Mouse (Mus musculus): ENCODE measurements around the gene Clip4. TPM values are rescaled to one million over a fixed set of nuclear protein-coding genes. Genes with fewer than 3 reads are reported as not detected.

Clip4 gene
- polyA plus RNA-seq, 1 experiment = 25.9 TPM

GRCm38 (mm10) chr17:71783366-71783735 is 15.1 kb downstream of the Clip4 start:
- no peak for TF ChIP-seq POLR2A (IDR thresholded peaks at IDR 0.05; ENCODE audit: borderline replicate concordance, extremely low read depth, low read depth, low read length)
- no peak for TF ChIP-seq CTCF (IDR thresholded peaks at IDR 0.05; ENCODE audit: insufficient read depth, low read length)
- Histone ChIP-seq H3K4me3 (replicated peaks; ENCODE audit: extremely low read depth, low read depth, low read length) (peak overlapping the region; percentile 69), H3K4me1 (ENCODE audit: control insufficient read depth, insufficient read depth, low read length) (no peaks in the 10 kb centered on the region)
- no peak for DNase-seq
- WGBS = 16% methylated on average over 10 of the region's 10 CpGs

GRCm38 (mm10) chr17:71786456-71786855 is 18.2 kb downstream of the Clip4 start:
- DNase-seq = no peak
- TF ChIP-seq CTCF (IDR thresholded peaks at IDR 0.05; ENCODE audit: insufficient read depth, low read length) = no peak
- TF ChIP-seq POLR2A (IDR thresholded peaks at IDR 0.05; ENCODE audit: borderline replicate concordance, extremely low read depth, low read depth, low read length) = no peak

DNA sequence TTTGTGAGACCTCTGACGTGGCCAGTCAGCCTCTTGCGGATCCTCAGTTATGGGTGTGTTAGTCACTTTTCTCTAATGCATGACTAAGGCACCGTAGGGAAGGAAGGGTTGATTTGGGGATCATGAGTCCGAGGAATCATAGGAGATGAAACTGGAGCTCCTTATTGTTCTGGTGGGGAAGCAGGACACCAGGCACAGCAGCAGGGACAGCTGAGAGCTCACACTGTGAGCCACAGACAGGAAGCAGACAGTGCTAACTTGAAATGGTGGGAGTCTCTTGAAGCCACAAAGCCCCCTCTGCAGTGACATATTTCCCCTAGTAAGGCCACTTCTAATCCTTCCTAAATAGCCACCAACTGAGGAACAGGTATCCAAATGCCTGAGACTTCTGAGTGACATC is 22.8 kb downstream of the Clip4 start:
- TF ChIP-seq CTCF (IDR thresholded peaks at IDR 0.05; ENCODE audit: insufficient read depth, low read length) (no peak), POLR2A (IDR thresholded peaks at IDR 0.05; ENCODE audit: borderline replicate concordance, extremely low read depth, low read depth, low read length) (no peak)
- WGBS = 86% methylated on average over 4 of the region's 4 CpGs
- H3K4me3 ChIP-seq (replicated peaks; ENCODE audit: extremely low read depth, low read depth, low read length) = no peak overlapping the region
- DNase-seq = no peak
- H3K4me1 ChIP-seq (ENCODE audit: control insufficient read depth, insufficient read depth, low read length) = no peaks in the 10 kb centered on the region

More at GRCm38 (mm10) chr17:71786456-71786855, 18.2 kb downstream of the Clip4 start:
- H3K4me3 ChIP-seq (replicated peaks; ENCODE audit: extremely low read depth, low read depth, low read length) = no peak overlapping the region
- H3K4me1 ChIP-seq (ENCODE audit: control insufficient read depth, insufficient read depth, low read length) = no peaks in the 10 kb centered on the region

DNA sequence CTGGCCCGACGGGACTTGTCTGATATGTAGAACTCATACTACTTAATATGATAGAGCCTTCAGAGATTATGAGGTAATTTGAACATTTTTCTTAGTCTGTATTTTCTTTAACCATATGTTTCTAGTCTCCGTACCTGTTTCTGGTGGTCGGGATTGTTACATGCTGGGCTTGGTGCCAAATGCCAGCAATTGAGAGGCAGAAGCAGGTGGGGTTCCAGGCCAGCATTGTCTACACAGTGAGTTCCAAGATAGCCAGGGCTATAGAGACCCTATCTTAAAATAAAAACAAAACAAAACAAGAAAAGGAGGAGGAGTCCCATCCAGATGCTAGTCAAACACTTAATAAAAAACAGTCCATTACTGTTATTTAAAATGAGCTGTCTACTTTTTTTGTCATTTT is 23.3 kb downstream of the Clip4 start:
- TF ChIP-seq CTCF (IDR thresholded peaks at IDR 0.05; ENCODE audit: insufficient read depth, low read length) = no peak
- no peak for TF ChIP-seq POLR2A (IDR thresholded peaks at IDR 0.05; ENCODE audit: borderline replicate concordance, extremely low read depth, low read depth, low read length)
- no peak overlapping the region for H3K4me3 ChIP-seq (replicated peaks; ENCODE audit: extremely low read depth, low read depth, low read length)
- 70% methylated on average over 4 of the region's 4 CpGs for WGBS
- H3K4me1 ChIP-seq (ENCODE audit: control insufficient read depth, insufficient read depth, low read length) = no peaks in the 10 kb centered on the region
- no peak for DNase-seq

- no peak for DNase-seq
- H3K4me3 ChIP-seq (replicated peaks; ENCODE audit: extremely low read depth, low read depth, low read length) = no peak overlapping the region
- H3K4me1 ChIP-seq (ENCODE audit: control insufficient read depth, insufficient read depth, low read length) = no peaks in the 10 kb centered on the region
- whole genome bisulfite sequencing = 60% methylated on average over 15 of the region's 15 CpGs
- no peak for TF ChIP-seq POLR2A (IDR thresholded peaks at IDR 0.05; ENCODE audit: borderline replicate concordance, extremely low read depth, low read depth, low read length)
- TF ChIP-seq CTCF (IDR thresholded peaks at IDR 0.05; ENCODE audit: insufficient read depth, low read length) = no peak
These were observed 27.4 kb downstream of the Clip4 start for GRCm38 (mm10) chr17:71795521-71796205.

GRCm38 (mm10) chr17:71803456-71803855 is 35.2 kb downstream of the Clip4 start:
- no peak for TF ChIP-seq CTCF (IDR thresholded peaks at IDR 0.05; ENCODE audit: insufficient read depth, low read length)
- no peak for TF ChIP-seq POLR2A (IDR thresholded peaks at IDR 0.05; ENCODE audit: borderline replicate concordance, extremely low read depth, low read depth, low read length)
- H3K4me1 ChIP-seq (ENCODE audit: control insufficient read depth, insufficient read depth, low read length) = no peaks in the 10 kb centered on the region
- DNase-seq = no peak
- 86% methylated on average over 6 of the region's 6 CpGs for WGBS
- no peak overlapping the region for H3K4me3 ChIP-seq (replicated peaks; ENCODE audit: extremely low read depth, low read depth, low read length)

GRCm38 (mm10) chr17:71803876-71804275 is 35.6 kb downstream of the Clip4 start:
- TF ChIP-seq CTCF (IDR thresholded peaks at IDR 0.05; ENCODE audit: insufficient read depth, low read length) (no peak), POLR2A (IDR thresholded peaks at IDR 0.05; ENCODE audit: borderline replicate concordance, extremely low read depth, low read depth, low read length) (no peak)
- 78% methylated on average over 4 of the region's 4 CpGs for WGBS
- Histone ChIP-seq H3K4me1 (ENCODE audit: control insufficient read depth, insufficient read depth, low read length) (no peaks in the 10 kb centered on the region), H3K4me3 (replicated peaks; ENCODE audit: extremely low read depth, low read depth, low read length) (no peak overlapping the region)
- no peak for DNase-seq

DNA sequence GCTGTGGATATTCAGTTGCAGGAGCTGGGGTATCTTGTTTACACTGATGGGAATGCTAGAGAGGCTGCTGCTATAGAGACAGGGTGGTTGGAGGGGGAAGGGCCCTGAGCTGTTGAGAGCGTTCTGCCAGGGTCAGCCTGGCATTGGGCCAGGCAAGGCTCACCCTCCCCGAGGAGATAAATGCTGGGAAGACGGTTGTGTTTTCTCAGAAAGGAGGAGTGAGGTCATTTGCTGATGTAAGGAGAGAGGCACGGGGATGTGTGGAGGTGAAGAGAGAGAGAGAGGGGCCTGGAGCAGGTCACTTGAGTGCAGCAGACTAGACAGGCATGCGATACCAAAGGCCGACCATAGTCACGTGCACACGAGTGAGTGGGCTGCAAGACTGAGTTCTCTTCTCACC is 42.8 kb downstream of the Clip4 start:
- H3K4me3 ChIP-seq (replicated peaks; ENCODE audit: extremely low read depth, low read depth, low read length) = no peak overlapping the region
- no peak for TF ChIP-seq POLR2A (IDR thresholded peaks at IDR 0.05; ENCODE audit: borderline replicate concordance, extremely low read depth, low read depth, low read length)
- no peak for DNase-seq
- 30% methylated on average over 8 of the region's 8 CpGs for WGBS
- no peaks in the 10 kb centered on the region for H3K4me1 ChIP-seq (ENCODE audit: control insufficient read depth, insufficient read depth, low read length)

- TF ChIP-seq POLR2A (IDR thresholded peaks at IDR 0.05; ENCODE audit: borderline replicate concordance, extremely low read depth, low read depth, low read length) (no peak), CTCF (IDR thresholded peaks at IDR 0.05; ENCODE audit: insufficient read depth, low read length) (no peak)
- no peaks in the 10 kb centered on the region for H3K4me1 ChIP-seq (ENCODE audit: control insufficient read depth, insufficient read depth, low read length)
- no peak for DNase-seq
- H3K4me3 ChIP-seq (replicated peaks; ENCODE audit: extremely low read depth, low read depth, low read length) = no peak overlapping the region
- 84% methylated on average over 8 of the region's 8 CpGs for WGBS
These were observed 48.0 kb downstream of the Clip4 start for GRCm38 (mm10) chr17:71816136-71816864.

Measured in lung, adult 2 months (tissue).